Mouse (Mus musculus) liver, postnatal 0 days (tissue): ENCODE measurements around the gene Lemd2.
A peak's percentile ranks its signal among the peaks of the same experiment; 100 is the strongest.

Experiments
- CTCF ChIP-seq: sonication (generic); IDR thresholded peaks from 2 replicates; pipeline ENCODE4 v1.5.1; 2016; ENCODE audit warnings: antibody characterized with exemption, low read depth
- EP300 ChIP-seq: IDR thresholded peaks from 2 replicates; pipeline ENCODE4 v1.6.1; 2016; ENCODE audit warnings: antibody characterized with exemption, low read depth, mild to moderate bottlenecking

DNA sequence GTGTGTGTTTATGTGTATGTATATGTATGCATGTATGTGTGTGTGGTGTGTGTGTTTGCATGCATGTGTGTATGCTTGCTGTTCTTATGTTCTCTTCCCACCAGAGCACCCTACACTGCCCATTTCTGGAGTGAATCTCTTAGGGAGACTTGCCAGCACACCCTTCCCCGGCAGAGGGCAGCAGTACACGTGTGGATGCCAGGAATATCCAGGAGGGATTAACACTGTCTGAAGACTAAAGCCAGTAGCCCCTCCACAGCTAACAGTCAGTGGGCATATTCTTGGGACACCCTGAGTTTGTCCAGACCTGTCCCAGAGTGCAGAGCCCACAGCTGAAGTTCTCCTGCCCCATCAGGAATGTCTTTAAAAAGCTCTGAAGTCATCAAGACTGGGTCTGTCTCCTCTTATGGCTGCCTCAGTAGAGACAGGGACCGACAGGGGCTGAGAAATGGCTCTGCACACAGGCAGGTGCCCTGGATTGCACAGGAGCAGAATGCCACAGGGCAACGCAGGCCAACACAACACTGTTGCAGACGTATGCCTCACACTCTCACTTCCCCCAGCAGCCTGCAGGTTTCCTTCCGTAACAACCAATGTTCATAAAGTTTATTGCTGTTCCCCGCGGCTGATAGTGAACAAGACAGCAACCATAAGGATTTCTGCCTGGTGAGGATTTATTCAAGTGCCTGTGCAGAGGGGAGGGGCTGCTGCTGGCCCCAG, 39.1 kb downstream of the Lemd2 start:
- TF ChIP-seq CTCF (peak; percentile 60), EP300 (no peak)
